Mouse (Mus musculus): ENCODE measurements around the gene Eif2a. TPM values are rescaled to one million over a fixed set of nuclear protein-coding genes. Genes with fewer than 3 reads are reported as not detected.

Gene Eif2a
- polyA plus RNA-seq, 1 experiment from 2014 or later, result 48.1 TPM

- H3K27ac ChIP-seq, result no peak overlapping the region
- H3K4me1 ChIP-seq, result no peaks in the 10 kb centered on the region
- no peak overlapping the region for H3K9ac ChIP-seq
- H3K4me3 ChIP-seq (replicated peaks), result no peak overlapping the region
- no peaks in the 10 kb centered on the region for H3K9me3 ChIP-seq
- ATAC-seq (ENCODE audit: insufficient read depth, low FRiP score, low read depth), result no peak
- H3K4me2 ChIP-seq, result no peak overlapping the region
- H3K36me3 ChIP-seq, result no peaks in the 10 kb centered on the region
- H3K27me3 ChIP-seq (replicated peaks), result no peaks in the 10 kb centered on the region
These were observed 14.0 kb upstream of the Eif2a start for GRCm38 (mm10) chr3:58511581-58511980.

GRCm38 (mm10) chr3:58512740-58513139, 12.9 kb upstream of the Eif2a start:
- ATAC-seq (ENCODE audit: insufficient read depth, low FRiP score, low read depth), result no peak
- Histone ChIP-seq H3K27me3 (replicated peaks) (no peaks in the 10 kb centered on the region), H3K9me3 (no peaks in the 10 kb centered on the region), H3K4me1 (no peaks in the 10 kb centered on the region), H3K27ac (no peak overlapping the region), H3K4me3 (replicated peaks) (no peak overlapping the region), H3K4me2 (no peak overlapping the region), H3K36me3 (no peaks in the 10 kb centered on the region), H3K9ac (no peak overlapping the region)
- WGBS, result 59% methylated on average over 3 of the region's 3 CpGs

DNA sequence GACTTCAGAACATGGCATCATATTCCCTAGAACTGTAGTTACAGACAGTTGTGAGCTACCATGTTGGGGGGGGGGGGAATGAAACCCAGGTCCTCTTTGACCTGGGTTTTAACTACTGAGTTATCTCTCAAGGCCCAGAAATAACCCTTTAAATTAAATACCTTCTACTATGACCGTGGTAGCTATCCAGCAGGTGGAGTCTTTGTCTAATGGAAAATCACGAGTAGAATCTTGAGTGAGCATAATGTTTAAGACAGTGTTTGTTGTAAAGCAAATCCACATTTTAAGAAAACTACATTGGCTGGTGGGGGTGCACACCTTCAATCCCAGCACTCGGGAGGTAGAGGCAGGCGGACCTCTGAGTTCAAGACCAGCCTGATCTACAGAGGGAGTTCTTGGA, 12.1 kb upstream of the Eif2a start:
- no peak overlapping the region for H3K4me3 ChIP-seq (replicated peaks)
- H3K27ac ChIP-seq, result no peak overlapping the region
- H3K27me3 ChIP-seq (replicated peaks), result no peaks in the 10 kb centered on the region
- H3K4me2 ChIP-seq, result no peak overlapping the region
- 75% methylated on average over 4 of the region's 4 CpGs for WGBS
- no peaks in the 10 kb centered on the region for H3K4me1 ChIP-seq
- H3K9me3 ChIP-seq, result no peaks in the 10 kb centered on the region
- H3K9ac ChIP-seq, result no peak overlapping the region
- H3K36me3 ChIP-seq, result no peaks in the 10 kb centered on the region
- no peak for ATAC-seq (ENCODE audit: insufficient read depth, low FRiP score, low read depth)

GRCm38 (mm10) chr3:58515947-58516601, 9.5 kb upstream of the Eif2a start:
- Histone ChIP-seq H3K4me3 (replicated peaks) (no peak overlapping the region), H3K4me2 (no peak overlapping the region), H3K27me3 (replicated peaks) (no peaks in the 10 kb centered on the region), H3K4me1 (no peaks in the 10 kb centered on the region), H3K27ac (no peak overlapping the region), H3K36me3 (no peaks in the 10 kb centered on the region), H3K9ac (no peak overlapping the region), H3K9me3 (no peaks in the 10 kb centered on the region)
- WGBS, result 50% methylated on average over 1 of the region's 1 CpGs
- no peak for ATAC-seq (ENCODE audit: insufficient read depth, low FRiP score, low read depth)

GRCm38 (mm10) chr3:58516602-58516976, 9.0 kb upstream of the Eif2a start:
- Histone ChIP-seq H3K4me3 (replicated peaks) (no peak overlapping the region), H3K27ac (0 out of 2 replicates have a peak overlapping the region, but pooled peaks have one; percentile 16), H3K36me3 (peaks cover 4% of the 10 kb centered on the region; the same call in 1 of the 2 replicates), H3K4me2 (no peak overlapping the region), H3K9ac (no peak overlapping the region), H3K27me3 (replicated peaks) (no peaks in the 10 kb centered on the region), H3K9me3 (no peaks in the 10 kb centered on the region), H3K4me1 (0 out of 2 replicates have a peak, but pooled peaks cover 3% of the 10 kb centered on the region)
- ATAC-seq (ENCODE audit: insufficient read depth, low FRiP score, low read depth), result no peak
- 35% methylated on average over 7 of the region's 7 CpGs for WGBS

GRCm38 (mm10) chr3:58517258-58517657, 8.4 kb upstream of the Eif2a start:
- 56% methylated on average over 5 of the region's 5 CpGs for WGBS
- ATAC-seq (ENCODE audit: insufficient read depth, low FRiP score, low read depth), result no peak
- no peaks in the 10 kb centered on the region for H3K9me3 ChIP-seq

DNA sequence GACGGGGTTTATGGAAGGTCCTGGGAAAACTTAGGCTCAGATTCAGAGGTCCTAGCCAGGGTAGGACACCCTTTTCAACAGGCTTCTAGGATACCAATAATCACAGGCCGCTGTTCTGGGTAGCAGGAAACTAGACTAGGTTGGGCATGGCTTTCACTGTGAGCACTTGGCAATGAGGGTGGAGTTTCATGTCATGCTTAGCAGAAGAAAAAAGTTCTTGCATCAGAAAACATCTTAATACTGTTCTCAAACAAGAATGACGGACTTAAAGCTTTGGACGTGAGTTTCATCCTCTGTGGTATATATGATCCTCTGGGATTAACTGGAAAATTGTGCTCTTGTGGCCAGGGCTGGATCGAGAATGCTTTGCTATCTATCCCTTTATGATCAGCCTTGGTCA, 7.8 kb upstream of the Eif2a start:
- Histone ChIP-seq H3K36me3 (peaks cover 6% of the 10 kb centered on the region; the same call in 1 of the 2 replicates), H3K4me1 (0 out of 2 replicates have a peak, but pooled peaks cover 3% of the 10 kb centered on the region), H3K27me3 (replicated peaks) (no peaks in the 10 kb centered on the region), H3K4me2 (no peak overlapping the region), H3K27ac (no peak overlapping the region), H3K4me3 (replicated peaks) (no peak overlapping the region), H3K9ac (no peak overlapping the region), H3K9me3 (no peaks in the 10 kb centered on the region)
- no peak for ATAC-seq (ENCODE audit: insufficient read depth, low FRiP score, low read depth)
- 79% methylated on average over 5 of the region's 5 CpGs for WGBS

More at GRCm38 (mm10) chr3:58517258-58517657, 8.4 kb upstream of the Eif2a start:
- Histone ChIP-seq H3K27me3 (replicated peaks) (no peaks in the 10 kb centered on the region), H3K36me3 (peaks cover 6% of the 10 kb centered on the region; the same call in 1 of the 2 replicates), H3K4me1 (0 out of 2 replicates have a peak, but pooled peaks cover 3% of the 10 kb centered on the region), H3K4me2 (no peak overlapping the region), H3K9ac (no peak overlapping the region), H3K27ac (no peak overlapping the region), H3K4me3 (replicated peaks) (no peak overlapping the region)

DNA sequence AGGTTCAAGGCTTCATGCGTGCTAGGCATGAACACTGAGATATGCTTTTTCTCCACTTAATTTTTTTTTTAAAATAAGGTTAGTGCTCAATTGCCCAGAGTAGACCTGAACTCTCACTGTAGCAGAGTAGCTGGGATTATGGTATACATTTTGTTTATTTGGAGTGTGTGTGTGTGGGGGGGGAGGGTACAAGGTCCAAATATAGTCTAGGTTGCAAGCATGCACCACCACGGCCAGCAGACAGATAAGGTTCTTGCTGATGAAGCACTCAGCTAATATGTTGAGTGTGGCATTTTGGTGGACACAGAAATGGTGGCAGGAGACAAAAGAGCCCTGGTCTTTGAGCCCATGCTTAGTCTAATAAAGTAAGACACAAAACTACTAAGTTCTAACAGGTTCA, 6.7 kb upstream of the Eif2a start:
- Histone ChIP-seq H3K4me3 (replicated peaks) (no peak overlapping the region), H3K4me1 (0 out of 2 replicates have a peak, but pooled peaks cover 3% of the 10 kb centered on the region), H3K9me3 (no peaks in the 10 kb centered on the region), H3K36me3 (peaks cover 6% of the 10 kb centered on the region; the same call in 1 of the 2 replicates), H3K9ac (no peak overlapping the region), H3K27me3 (replicated peaks) (no peaks in the 10 kb centered on the region), H3K27ac (no peak overlapping the region), H3K4me2 (no peak overlapping the region)
- ATAC-seq (ENCODE audit: insufficient read depth, low FRiP score, low read depth), result no peak
- WGBS, result 75% methylated on average over 2 of the region's 2 CpGs

DNA sequence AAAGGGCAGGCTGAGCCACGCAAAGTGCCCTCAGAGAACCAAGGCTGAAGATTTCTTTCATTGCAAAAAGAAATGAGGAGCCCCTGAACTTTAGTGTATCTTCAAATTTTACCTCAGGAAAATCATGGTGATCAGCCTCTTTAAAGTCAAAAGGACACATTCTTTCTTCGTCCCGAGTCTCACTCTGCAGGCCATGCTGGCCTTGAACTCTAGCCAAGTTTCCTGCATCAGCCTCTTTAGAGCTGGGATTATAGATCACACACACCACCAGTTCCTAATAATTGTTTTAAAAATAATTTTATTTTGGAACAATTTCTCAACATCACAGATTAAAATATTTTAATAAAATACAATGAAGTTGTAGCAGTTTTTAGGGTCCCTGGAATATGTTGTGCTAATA, 6.1 kb upstream of the Eif2a start:
- Histone ChIP-seq H3K4me2 (no peak overlapping the region), H3K9ac (no peak overlapping the region), H3K27ac (no peak overlapping the region), H3K4me1 (0 out of 2 replicates have a peak, but pooled peaks cover 3% of the 10 kb centered on the region), H3K27me3 (replicated peaks) (no peaks in the 10 kb centered on the region), H3K4me3 (replicated peaks) (no peak overlapping the region), H3K9me3 (no peaks in the 10 kb centered on the region), H3K36me3 (peaks cover 6% of the 10 kb centered on the region; the same call in 1 of the 2 replicates)
- ATAC-seq (ENCODE audit: insufficient read depth, low FRiP score, low read depth), result no peak
- WGBS, result 67% methylated on average over 3 of the region's 3 CpGs

- Histone ChIP-seq H3K4me1 (0 out of 2 replicates have a peak, but pooled peaks cover 3% of the 10 kb centered on the region), H3K4me2 (no peak overlapping the region), H3K9ac (no peak overlapping the region), H3K36me3 (peaks cover 6% of the 10 kb centered on the region; the same call in 1 of the 2 replicates), H3K9me3 (no peaks in the 10 kb centered on the region), H3K27ac (no peak overlapping the region), H3K4me3 (replicated peaks) (no peak overlapping the region), H3K27me3 (replicated peaks) (no peaks in the 10 kb centered on the region)
- no peak for ATAC-seq (ENCODE audit: insufficient read depth, low FRiP score, low read depth)
- WGBS, result 82% methylated on average over 6 of the region's 6 CpGs
These were observed 5.3 kb upstream of the Eif2a start for GRCm38 (mm10) chr3:58520286-58520685.

- H3K36me3 ChIP-seq, result peaks cover 6% of the 10 kb centered on the region; the same call in 1 of the 2 replicates
- no peak overlapping the region for H3K4me3 ChIP-seq (replicated peaks)
- H3K4me2 ChIP-seq, result no peak overlapping the region
- 83% methylated on average over 2 of the region's 2 CpGs for WGBS
- H3K27me3 ChIP-seq (replicated peaks), result no peaks in the 10 kb centered on the region
- no peak for ATAC-seq (ENCODE audit: insufficient read depth, low FRiP score, low read depth)
- no peak overlapping the region for H3K9ac ChIP-seq
- no peak overlapping the region for H3K27ac ChIP-seq
- no peaks in the 10 kb centered on the region for H3K9me3 ChIP-seq
- H3K4me1 ChIP-seq, result 0 out of 2 replicates have a peak, but pooled peaks cover 3% of the 10 kb centered on the region
These were observed 4.3 kb upstream of the Eif2a start for GRCm38 (mm10) chr3:58521361-58521760.

- Histone ChIP-seq H3K27me3 (replicated peaks) (no peaks in the 10 kb centered on the region), H3K4me3 (replicated peaks) (no peak overlapping the region)
- 96% methylated on average over 3 of the region's 3 CpGs for WGBS
These were observed 2.2 kb upstream of the Eif2a start for GRCm38 (mm10) chr3:58523386-58523785.

More at GRCm38 (mm10) chr3:58523386-58523785, 2.2 kb upstream of the Eif2a start:
- Histone ChIP-seq H3K9me3 (no peaks in the 10 kb centered on the region), H3K9ac (no peak overlapping the region), H3K4me2 (peak overlapping the region; percentile 60; the same call in 1 of the 2 replicates), H3K27ac (no peak overlapping the region), H3K36me3 (peaks cover 6% of the 10 kb centered on the region; the same call in 1 of the 2 replicates), H3K4me1 (0 out of 2 replicates have a peak, but pooled peaks cover 3% of the 10 kb centered on the region)
- no peak for ATAC-seq (ENCODE audit: insufficient read depth, low FRiP score, low read depth)
